ENCODE assay signal across 7 mouse cellular contexts in genomic region chr9:110666374-110666773, GRCm38 (mm10). TPM values are rescaled to one million over a fixed set of nuclear protein-coding genes. Genes with fewer than 3 reads are reported as not detected.
DNase-seq lines count a peak whose midpoint lies in the region; ATAC-seq lines count a peak whose summit lies in the region.

No protein-coding gene starts in this region.

- H3K9me3 ChIP-seq in hindbrain, embryonic 12.5 days (replicated peaks) = no peaks in the 10 kb centered on the region
- H3K9me3 ChIP-seq in hindbrain, embryonic 11.5 days (ENCODE audit: control insufficient read depth, low read length) = no peaks in the 10 kb centered on the region
- H3K9me3 ChIP-seq in neural tube, embryonic 11.5 days (ENCODE audit: control insufficient read depth, low read length) = no peaks in the 10 kb centered on the region
- no peaks in the 10 kb centered on the region for H3K9me3 ChIP-seq in neural tube, embryonic 15.5 days (replicated peaks)
- no peaks in the 10 kb centered on the region for H3K9me3 ChIP-seq in erythroblast, embryonic 14.5 days (ENCODE audit: control insufficient read depth, low read length)
- H3K9me3 ChIP-seq in midbrain, embryonic 14.5 days (ENCODE audit: control insufficient read depth, low read length) = no peaks in the 10 kb centered on the region

- peaks cover 24% of the 10 kb centered on the region for H3K4me1 ChIP-seq in hindbrain, embryonic 12.5 days
- H3K4me1 ChIP-seq in hindbrain, embryonic 11.5 days (replicated peaks; ENCODE audit: control insufficient read depth, insufficient read depth, low read length) = no peaks in the 10 kb centered on the region
- peaks cover 4% of the 10 kb centered on the region; the same call in 1 of the 2 replicates for H3K4me1 ChIP-seq in neural tube, embryonic 11.5 days (ENCODE audit: control insufficient read depth, insufficient read depth, low read length)
- H3K4me1 ChIP-seq in neural tube, embryonic 15.5 days = peaks cover 6% of the 10 kb centered on the region
- peaks cover 89% of the 10 kb centered on the region for H3K4me1 ChIP-seq in erythroblast, embryonic 14.5 days (ENCODE audit: control insufficient read depth)
- H3K4me1 ChIP-seq in midbrain, embryonic 14.5 days (ENCODE audit: control insufficient read depth, insufficient read depth, low read length) = peaks cover 14% of the 10 kb centered on the region; the same call in 1 of the 2 replicates

- no peak overlapping the region for H3K4me2 ChIP-seq in hindbrain, embryonic 12.5 days (replicated peaks)
- no peak overlapping the region for H3K4me2 ChIP-seq in hindbrain, embryonic 11.5 days (replicated peaks; ENCODE audit: low read depth, low read length)
- H3K4me2 ChIP-seq in neural tube, embryonic 11.5 days (ENCODE audit: low read depth) = 0 out of 2 replicates have a peak overlapping the region, but pooled peaks have one; percentile 2
- H3K4me2 ChIP-seq in neural tube, embryonic 15.5 days = no peak overlapping the region
- no peak overlapping the region for H3K4me2 ChIP-seq in midbrain, embryonic 14.5 days (ENCODE audit: low read length)

- ATAC-seq in hindbrain, embryonic 12.5 days (ENCODE audit: low FRiP score) = no peak
- no peak for ATAC-seq in hindbrain, embryonic 11.5 days (ENCODE audit: low FRiP score)
- no peak for ATAC-seq in neural tube, embryonic 11.5 days (ENCODE audit: insufficient read depth, low FRiP score, low TSS enrichment)
- ATAC-seq in neural tube, embryonic 15.5 days (ENCODE audit: low FRiP score) = no peak
- ATAC-seq in midbrain, embryonic 14.5 days (ENCODE audit: low FRiP score, low TSS enrichment) = no peak
- no peak for ATAC-seq in monocyte, adult 5-6 weeks (replicated peaks; ENCODE audit: insufficient number of reproducible peaks, low FRiP score, low TSS enrichment, poor library complexity, severe bottlenecking)

- WGBS in hindbrain, embryonic 12.5 days = 41% methylated on average over 8 of the region's 8 CpGs
- 42% methylated on average over 8 of the region's 8 CpGs for WGBS in hindbrain, embryonic 11.5 days
- 28% methylated on average over 8 of the region's 8 CpGs for WGBS in neural tube, embryonic 11.5 days
- WGBS in neural tube, embryonic 15.5 days = 17% methylated on average over 8 of the region's 8 CpGs
- 33% methylated on average over 8 of the region's 8 CpGs for WGBS in midbrain, embryonic 14.5 days

- no peaks in the 10 kb centered on the region for H3K36me3 ChIP-seq in hindbrain, embryonic 12.5 days
- no peaks in the 10 kb centered on the region for H3K36me3 ChIP-seq in hindbrain, embryonic 11.5 days (ENCODE audit: control insufficient read depth, insufficient read depth, low read length)
- H3K36me3 ChIP-seq in neural tube, embryonic 11.5 days (ENCODE audit: control insufficient read depth, insufficient read depth, low read length) = no peaks in the 10 kb centered on the region
- no peaks in the 10 kb centered on the region for H3K36me3 ChIP-seq in neural tube, embryonic 15.5 days
- H3K36me3 ChIP-seq in erythroblast, embryonic 14.5 days (ENCODE audit: control insufficient read depth) = peaks cover 7% of the 10 kb centered on the region
- peaks cover 2% of the 10 kb centered on the region; the same call in 1 of the 2 replicates for H3K36me3 ChIP-seq in midbrain, embryonic 14.5 days (ENCODE audit: control insufficient read depth, insufficient read depth, low read length)

- H3K27me3 ChIP-seq in hindbrain, embryonic 12.5 days = no peaks in the 10 kb centered on the region
- no peaks in the 10 kb centered on the region for H3K27me3 ChIP-seq in hindbrain, embryonic 11.5 days (ENCODE audit: control insufficient read depth, insufficient read depth, low read length)
- H3K27me3 ChIP-seq in neural tube, embryonic 11.5 days (ENCODE audit: control insufficient read depth, insufficient read depth, low read length) = no peaks in the 10 kb centered on the region
- no peaks in the 10 kb centered on the region for H3K27me3 ChIP-seq in neural tube, embryonic 15.5 days (replicated peaks)
- H3K27me3 ChIP-seq in erythroblast, embryonic 14.5 days (ENCODE audit: control insufficient read depth) = peaks cover 25% of the 10 kb centered on the region
- H3K27me3 ChIP-seq in midbrain, embryonic 14.5 days (ENCODE audit: control insufficient read depth, insufficient read depth, low read length) = no peaks in the 10 kb centered on the region

- no peak for DNase-seq in hindbrain, embryonic 11.5 days (ENCODE audit: low spot score)
- DNase-seq in neural tube, embryonic 11.5 days (ENCODE audit: low spot score) = no peak
- DNase-seq in midbrain, embryonic 14.5 days = no peak

- no peak overlapping the region for H3K9ac ChIP-seq in hindbrain, embryonic 12.5 days
- no peak overlapping the region for H3K9ac ChIP-seq in hindbrain, embryonic 11.5 days (ENCODE audit: low read depth, low read length)
- no peak overlapping the region for H3K9ac ChIP-seq in neural tube, embryonic 11.5 days (ENCODE audit: low read length)
- no peak overlapping the region for H3K9ac ChIP-seq in neural tube, embryonic 15.5 days (replicated peaks)
- no peak overlapping the region for H3K9ac ChIP-seq in midbrain, embryonic 14.5 days (replicated peaks; ENCODE audit: low read length)

- H3K4me3 ChIP-seq in hindbrain, embryonic 12.5 days = no peak overlapping the region
- H3K4me3 ChIP-seq in hindbrain, embryonic 11.5 days (ENCODE audit: low read depth, low read length) = no peak overlapping the region
- H3K4me3 ChIP-seq in neural tube, embryonic 11.5 days (ENCODE audit: low read depth, low read length) = no peak overlapping the region
- no peak overlapping the region for H3K4me3 ChIP-seq in neural tube, embryonic 15.5 days (replicated peaks)
- H3K4me3 ChIP-seq in erythroblast, embryonic 14.5 days (replicated peaks) = peak overlapping the region; percentile 59
- no peak overlapping the region for H3K4me3 ChIP-seq in midbrain, embryonic 14.5 days (replicated peaks; ENCODE audit: low read depth, low read length)

- peak overlapping the region; percentile 12; the same call in 1 of the 2 replicates for H3K27ac ChIP-seq in hindbrain, embryonic 12.5 days
- no peak overlapping the region for H3K27ac ChIP-seq in hindbrain, embryonic 11.5 days (ENCODE audit: low read depth, low read length)
- no peak overlapping the region for H3K27ac ChIP-seq in neural tube, embryonic 11.5 days (ENCODE audit: low read depth, low read length)
- no peak overlapping the region for H3K27ac ChIP-seq in neural tube, embryonic 15.5 days (replicated peaks)
- peak overlapping the region; percentile 26; the same call in 1 of the 2 replicates for H3K27ac ChIP-seq in midbrain, embryonic 14.5 days (replicated peaks; ENCODE audit: low read depth, low read length)

RNA-seq across cellular contexts. Expression of gene Ccdc12, which starts 10.1 kb away (rescaled TPM):
- 113 and 114 TPM in 2 replicates for polyA plus RNA-seq in hindbrain, embryonic 12.5 days (2016; fragmentation: Nextera tagmentation; extraction: Ambion mirVana)
- 141 and 145 TPM in 2 replicates for polyA plus RNA-seq in hindbrain, embryonic 11.5 days (2014; fragmentation: Nextera tagmentation; extraction: Ambion mirVana)
- 131 and 134 TPM in 2 replicates for polyA plus RNA-seq in neural tube, embryonic 11.5 days (2014; fragmentation: Nextera tagmentation; extraction: Ambion mirVana)
- 96.3 and 112 TPM in 2 replicates for polyA plus RNA-seq in neural tube, embryonic 15.5 days (2015; fragmentation: Nextera tagmentation; extraction: Ambion mirVana)
- polyA plus RNA-seq in erythroblast, embryonic 14.5 days (2012) = 21.3 and 25.9 TPM in 2 replicates
- polyA plus RNA-seq in midbrain, embryonic 14.5 days (2014; fragmentation: Nextera tagmentation; extraction: Ambion mirVana) = 106 and 122 TPM in 2 replicates
- 162 to 274 TPM (median 251 TPM) in 3 replicates for total RNA-seq in monocyte, adult 5-6 weeks (2017)

RNA-seq across cellular contexts. Expression of gene Nbeal2, which starts 12.4 kb away (rescaled TPM):
- 1.8 and 2.1 TPM in 2 replicates for polyA plus RNA-seq in hindbrain, embryonic 12.5 days (2016; fragmentation: Nextera tagmentation; extraction: Ambion mirVana)
- polyA plus RNA-seq in hindbrain, embryonic 11.5 days (2014; fragmentation: Nextera tagmentation; extraction: Ambion mirVana) = 1.9 and 2.4 TPM in 2 replicates
- polyA plus RNA-seq in neural tube, embryonic 11.5 days (2014; fragmentation: Nextera tagmentation; extraction: Ambion mirVana) = 0.87 and 1.1 TPM in 2 replicates
- polyA plus RNA-seq in neural tube, embryonic 15.5 days (2015; fragmentation: Nextera tagmentation; extraction: Ambion mirVana) = 3.1 and 5.9 TPM in 2 replicates
- 0.26 and 0.65 TPM in 2 replicates for polyA plus RNA-seq in erythroblast, embryonic 14.5 days (2012)
- polyA plus RNA-seq in midbrain, embryonic 14.5 days (2014; fragmentation: Nextera tagmentation; extraction: Ambion mirVana) = 3.6 and 5.3 TPM in 2 replicates
- 63.7 to 114 TPM (median 92.9 TPM) in 3 replicates for total RNA-seq in monocyte, adult 5-6 weeks (2017)

RNA-seq across cellular contexts. Expression of gene Nradd, which starts 42.1 kb away (rescaled TPM):
- polyA plus RNA-seq in hindbrain, embryonic 12.5 days (2016; fragmentation: Nextera tagmentation; extraction: Ambion mirVana) = 39.0 and 45.2 TPM in 2 replicates
- 21.9 and 22.0 TPM in 2 replicates for polyA plus RNA-seq in hindbrain, embryonic 11.5 days (2014; fragmentation: Nextera tagmentation; extraction: Ambion mirVana)
- 23.4 and 24.3 TPM in 2 replicates for polyA plus RNA-seq in neural tube, embryonic 11.5 days (2014; fragmentation: Nextera tagmentation; extraction: Ambion mirVana)
- 24.9 and 26.0 TPM in 2 replicates for polyA plus RNA-seq in neural tube, embryonic 15.5 days (2015; fragmentation: Nextera tagmentation; extraction: Ambion mirVana)
- 0.05 TPM in 1 of 2 replicates, not detected in the other for polyA plus RNA-seq in erythroblast, embryonic 14.5 days (2012)
- polyA plus RNA-seq in midbrain, embryonic 14.5 days (2014; fragmentation: Nextera tagmentation; extraction: Ambion mirVana) = 22.2 and 33.7 TPM in 2 replicates
- 5.9 to 10.5 TPM (median 9.9 TPM) in 3 replicates for total RNA-seq in monocyte, adult 5-6 weeks (2017)

Comparison
In these comparisons a context has a peak if more than half of its experiments do, and no peak if none do; other contexts are left out.
1. H3K27ac ChIP-seq: peak in hindbrain, embryonic 12.5 days (single experiment) and midbrain, embryonic 14.5 days (single experiment); none in hindbrain, embryonic 11.5 days (single experiment), neural tube, embryonic 11.5 days (single experiment) and neural tube, embryonic 15.5 days (single experiment).
2. RNA of gene Nradd, which starts 42.1 kb away (polyA plus RNA-seq): 39.0 to 45.2 TPM in hindbrain, embryonic 12.5 days, 24.9 to 26.0 TPM in neural tube, embryonic 15.5 days, 23.4 to 24.3 TPM in neural tube, embryonic 11.5 days, 22.2 to 33.7 TPM in midbrain, embryonic 14.5 days and 21.9 to 22.0 TPM in hindbrain, embryonic 11.5 days; 0.05 TPM in erythroblast, embryonic 14.5 days; every median in the first group is over 10 times any median in the second.